Mouse (Mus musculus) midbrain, embryonic 16.5 days (tissue): Measurements from ENCODE around the gene Ahcyl2. TPM values are rescaled to one million over a fixed set of nuclear protein-coding genes. Genes with fewer than 3 reads are reported as not detected.

Experiments used
- ATAC-seq: fragments of 200-750 bp; cut with Nextera tagmentation; 2 replicates; pipeline ENCODE4 v1.8.0; 2017; ENCODE audit warnings: moderate TSS enrichment
- H3K27ac ChIP-seq: fragments of 300-500 bp; sonication (generic); 2 replicates; pipeline ENCODE4 v1.5.1; 2014; ENCODE audit warnings: mild to moderate bottlenecking, low read length, mixed read lengths
- H3K27me3 ChIP-seq: fragments of 300-500 bp; sonication (generic); 2 replicates; pipeline ENCODE4 v1.6.1; 2014; ENCODE audit warnings: low read depth, low read length, mixed read lengths; ENCODE audit not compliant: control insufficient read depth, insufficient read depth
- H3K36me3 ChIP-seq: fragments of 300-500 bp; sonication (generic); 2 replicates; pipeline ENCODE4 v1.6.1; 2014; ENCODE audit warnings: mild to moderate bottlenecking, low read length, moderate library complexity, mixed read lengths; ENCODE audit not compliant: control insufficient read depth, insufficient read depth
- H3K4me1 ChIP-seq: fragments of 300-500 bp; sonication (generic); 2 replicates; pipeline ENCODE4 v1.6.1; 2014; ENCODE audit warnings: mild to moderate bottlenecking, low read length, mixed read lengths; ENCODE audit not compliant: control insufficient read depth, insufficient read depth
- H3K4me2 ChIP-seq: fragments of 300-500 bp; sonication (generic); 2 replicates; pipeline ENCODE4 v1.6.1; 2014; ENCODE audit warnings: mild to moderate bottlenecking, low read length, mixed read lengths
- H3K4me3 ChIP-seq: fragments of 300-500 bp; sonication (generic); 2 replicates; pipeline ENCODE4 v1.5.1; 2014; ENCODE audit warnings: low read depth, mild to moderate bottlenecking, low read length, moderate library complexity, mixed read lengths
- H3K9ac ChIP-seq: fragments of 300-500 bp; sonication (generic); 2 replicates; pipeline ENCODE4 v1.6.1; 2014; ENCODE audit warnings: low read depth, low read length, mixed read lengths
- H3K9me3 ChIP-seq: fragments of 300-500 bp; sonication (generic); replicated peaks from 2 replicates; pipeline ENCODE4 v1.6.1; 2014; ENCODE audit warnings: mild to moderate bottlenecking, low read length, mixed read lengths; ENCODE audit not compliant: control insufficient read depth, poor library complexity, severe bottlenecking
- WGBS: fragments of 180-500 bp; shearing (Covaris S2); extraction: QIAGEN DNeasy Blood & Tissue Kit; methylation state at CpG from one replicate; pipeline ENCODE4 v1.1.7; 2014; 5-methylcytosine and 5-hydroxymethylcytosine counted together
- polyA plus RNA-seq: library from polyadenylated mRNA; unstranded; fragments of >200 nt; fragmentation: Nextera tagmentation; extraction: Ambion mirVana; gene quantifications from 2 replicates; pipeline ENCODE4 v1.2.1, GENCODE M21; 2015

Ahcyl2 gene
- polyA plus RNA-seq, 1 experiment from 2014 or later: 17.6 TPM

- WGBS: 89% methylated on average over 6 of the region's 6 CpGs
- H3K9ac ChIP-seq: no peak overlapping the region
- no peak overlapping the region for H3K4me2 ChIP-seq
- no peaks in the 10 kb centered on the region for H3K36me3 ChIP-seq
- H3K27me3 ChIP-seq: no peaks in the 10 kb centered on the region
- no peaks in the 10 kb centered on the region for H3K9me3 ChIP-seq
- no peak for ATAC-seq
- no peaks in the 10 kb centered on the region for H3K4me1 ChIP-seq
- no peak overlapping the region for H3K27ac ChIP-seq
- H3K4me3 ChIP-seq: no peak overlapping the region
Observed at GRCm38 (mm10) chr6:29794582-29794981, 26.8 kb downstream of the Ahcyl2 start.

GRCm38 (mm10) chr6:29802979-29803378, 35.2 kb downstream of the Ahcyl2 start:
- Histone ChIP-seq H3K4me3 (no peak overlapping the region), H3K4me2 (no peak overlapping the region), H3K4me1 (no peaks in the 10 kb centered on the region), H3K9ac (no peak overlapping the region), H3K9me3 (no peaks in the 10 kb centered on the region), H3K27me3 (no peaks in the 10 kb centered on the region), H3K36me3 (no peaks in the 10 kb centered on the region), H3K27ac (no peak overlapping the region)
- ATAC-seq: no peak
- WGBS: 96% methylated on average over 1 of the region's 1 CpGs

- H3K27me3 ChIP-seq: no peaks in the 10 kb centered on the region
- 52% methylated on average over 3 of the region's 3 CpGs for WGBS
- H3K4me3 ChIP-seq: no peak overlapping the region
- no peaks in the 10 kb centered on the region for H3K36me3 ChIP-seq
- no peak overlapping the region for H3K27ac ChIP-seq
- H3K4me1 ChIP-seq: no peaks in the 10 kb centered on the region
- no peaks in the 10 kb centered on the region for H3K9me3 ChIP-seq
- H3K4me2 ChIP-seq: no peak overlapping the region
- ATAC-seq: no peak
- no peak overlapping the region for H3K9ac ChIP-seq
Observed at GRCm38 (mm10) chr6:29804006-29804405, 36.2 kb downstream of the Ahcyl2 start.

- no peak overlapping the region for H3K9ac ChIP-seq
- no peaks in the 10 kb centered on the region for H3K9me3 ChIP-seq
- H3K27ac ChIP-seq: no peak overlapping the region
- no peaks in the 10 kb centered on the region for H3K27me3 ChIP-seq
- no peak for ATAC-seq
- whole genome bisulfite sequencing: 72% methylated on average over 2 of the region's 2 CpGs
- H3K4me3 ChIP-seq: no peak overlapping the region
- no peak overlapping the region for H3K4me2 ChIP-seq
- H3K4me1 ChIP-seq: no peaks in the 10 kb centered on the region
- no peaks in the 10 kb centered on the region for H3K36me3 ChIP-seq
Observed at GRCm38 (mm10) chr6:29805381-29805780, 37.6 kb downstream of the Ahcyl2 start.

- no peak for ATAC-seq
- 86% methylated on average over 2 of the region's 2 CpGs for WGBS
Observed at GRCm38 (mm10) chr6:29812076-29812475, 44.3 kb downstream of the Ahcyl2 start.

GRCm38 (mm10) chr6:29812651-29813050, 44.8 kb downstream of the Ahcyl2 start:
- H3K27me3 ChIP-seq: no peaks in the 10 kb centered on the region
- H3K27ac ChIP-seq: no peak overlapping the region
- H3K9ac ChIP-seq: no peak overlapping the region
- no peak for ATAC-seq
- no peak overlapping the region for H3K4me2 ChIP-seq
- 23% methylated on average over 1 of the region's 1 CpGs for WGBS
- no peak overlapping the region for H3K4me3 ChIP-seq
- H3K4me1 ChIP-seq: peaks cover 20% of the 10 kb centered on the region
- H3K36me3 ChIP-seq: no peaks in the 10 kb centered on the region
- H3K9me3 ChIP-seq: no peaks in the 10 kb centered on the region

More at GRCm38 (mm10) chr6:29812076-29812475, 44.3 kb downstream of the Ahcyl2 start:
- no peak overlapping the region for H3K4me3 ChIP-seq
- H3K36me3 ChIP-seq: no peaks in the 10 kb centered on the region
- peaks cover 20% of the 10 kb centered on the region for H3K4me1 ChIP-seq
- H3K4me2 ChIP-seq: no peak overlapping the region
- no peak overlapping the region for H3K9ac ChIP-seq
- no peaks in the 10 kb centered on the region for H3K27me3 ChIP-seq
- no peaks in the 10 kb centered on the region for H3K9me3 ChIP-seq
- no peak overlapping the region for H3K27ac ChIP-seq

- Histone ChIP-seq H3K4me2 (no peak overlapping the region), H3K4me3 (no peak overlapping the region), H3K9me3 (no peaks in the 10 kb centered on the region), H3K9ac (no peak overlapping the region), H3K27me3 (no peaks in the 10 kb centered on the region), H3K27ac (peak overlapping the region; percentile 55), H3K4me1 (peaks cover 20% of the 10 kb centered on the region), H3K36me3 (no peaks in the 10 kb centered on the region)
- WGBS: 2% methylated on average over 2 of the region's 2 CpGs
- ATAC-seq: peak; percentile 84
Observed at GRCm38 (mm10) chr6:29814616-29815015, 46.8 kb downstream of the Ahcyl2 start.

GRCm38 (mm10) chr6:29815060-29815459, 47.2 kb downstream of the Ahcyl2 start:
- Histone ChIP-seq H3K27ac (peak overlapping the region; percentile 55; the same call in 1 of the 2 replicates), H3K9me3 (no peaks in the 10 kb centered on the region), H3K4me1 (peaks cover 20% of the 10 kb centered on the region), H3K9ac (no peak overlapping the region), H3K36me3 (no peaks in the 10 kb centered on the region), H3K4me2 (no peak overlapping the region), H3K4me3 (no peak overlapping the region), H3K27me3 (no peaks in the 10 kb centered on the region)
- peak; percentile 59; the same call in 1 of the 2 replicates for ATAC-seq
- WGBS: 38% methylated on average over 3 of the region's 3 CpGs

- Histone ChIP-seq H3K4me2 (no peak overlapping the region), H3K4me1 (peaks cover 20% of the 10 kb centered on the region), H3K9me3 (no peaks in the 10 kb centered on the region), H3K27me3 (no peaks in the 10 kb centered on the region), H3K27ac (no peak overlapping the region; the same call in 1 of the 2 replicates), H3K9ac (no peak overlapping the region), H3K36me3 (no peaks in the 10 kb centered on the region), H3K4me3 (no peak overlapping the region)
- WGBS: 65% methylated on average over 2 of the region's 2 CpGs
- ATAC-seq: no peak
Observed at GRCm38 (mm10) chr6:29815634-29816033, 47.8 kb downstream of the Ahcyl2 start.
